Mouse (Mus musculus): ENCODE results near the gene Sez6l2. TPM values are rescaled to one million over a fixed set of nuclear protein-coding genes. Genes with fewer than 3 reads are reported as not detected.

The Sez6l2 gene
- total RNA-seq, 2 experiments from 2014 or later: 18.6 to 21.2 TPM

DNA sequence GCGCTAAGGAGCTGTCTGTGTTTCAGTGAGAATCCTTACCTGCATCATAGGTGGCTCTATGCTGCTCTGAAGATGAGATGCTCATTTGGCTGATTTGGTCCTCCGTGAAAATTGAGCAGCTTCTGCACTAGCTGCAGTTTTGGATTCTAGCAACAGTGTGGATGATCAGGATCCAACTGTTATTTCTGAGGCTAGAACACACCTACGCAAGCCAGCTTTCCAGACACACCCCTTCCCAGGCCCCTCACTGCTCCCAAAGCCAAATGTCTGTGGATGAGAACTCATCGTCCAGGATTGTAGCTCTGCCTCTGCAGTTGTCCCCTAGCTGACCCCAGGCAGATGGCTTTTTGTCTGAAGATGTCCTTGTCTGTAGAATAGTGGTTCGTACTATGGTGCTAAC is 10.7 kb downstream of the Sez6l2 start:
- DNase-seq: no peak

DNA sequence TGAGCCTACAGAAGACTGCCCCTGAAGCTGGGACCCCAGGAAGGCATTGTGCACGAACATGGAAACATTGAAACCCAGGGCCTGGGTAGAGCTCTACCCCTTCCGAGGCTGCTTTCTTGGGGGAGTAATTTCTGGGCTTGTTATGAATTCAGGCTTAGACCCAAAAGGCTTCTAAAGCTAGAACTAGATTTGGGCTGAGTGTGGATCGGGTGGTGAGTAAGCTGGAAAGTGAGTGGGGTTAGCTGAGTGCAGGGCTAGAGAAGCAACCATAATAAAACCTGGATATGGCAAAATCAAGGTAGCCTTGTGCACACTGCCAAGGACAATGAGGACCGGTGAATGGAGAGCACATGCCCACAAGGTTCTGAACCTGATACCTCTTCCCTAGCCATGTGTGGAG is 11.6 kb downstream of the Sez6l2 start:
- DNase-seq: no peak

DNA sequence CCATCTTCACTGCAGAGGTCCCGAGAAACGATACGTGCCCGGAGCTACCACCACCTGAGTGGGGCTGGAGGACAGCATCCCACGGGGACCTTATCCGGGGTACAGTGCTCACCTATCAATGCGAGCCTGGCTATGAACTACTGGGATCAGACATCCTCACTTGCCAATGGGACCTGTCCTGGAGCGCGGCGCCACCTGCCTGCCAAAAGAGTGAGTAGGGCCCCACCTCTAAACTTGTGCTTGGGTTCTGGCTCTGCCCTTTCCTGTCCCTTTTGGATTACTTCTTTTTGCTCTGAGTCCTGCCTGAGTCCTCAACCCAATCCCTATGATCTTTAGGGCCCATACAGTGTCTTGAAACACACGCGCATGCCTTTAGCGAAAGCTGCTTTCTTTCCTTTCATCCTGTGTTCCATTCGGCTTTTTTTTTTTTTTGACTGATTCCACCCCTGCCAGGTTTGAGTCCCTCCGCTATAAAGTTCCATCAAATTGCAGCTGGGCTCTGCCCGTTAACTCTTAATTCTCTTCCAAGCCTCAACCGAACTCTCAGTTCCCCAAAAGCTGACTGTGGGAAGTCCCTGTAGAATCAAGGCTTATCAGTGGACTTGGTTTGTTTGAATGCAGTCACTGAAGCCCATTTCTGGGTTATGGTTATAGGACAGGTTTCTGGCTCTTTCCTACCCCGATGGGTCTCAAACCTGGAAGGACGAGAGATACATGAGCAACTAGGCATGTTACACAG is 13.4 kb downstream of the Sez6l2 start:
- peak; percentile 52 for DNase-seq

DNA sequence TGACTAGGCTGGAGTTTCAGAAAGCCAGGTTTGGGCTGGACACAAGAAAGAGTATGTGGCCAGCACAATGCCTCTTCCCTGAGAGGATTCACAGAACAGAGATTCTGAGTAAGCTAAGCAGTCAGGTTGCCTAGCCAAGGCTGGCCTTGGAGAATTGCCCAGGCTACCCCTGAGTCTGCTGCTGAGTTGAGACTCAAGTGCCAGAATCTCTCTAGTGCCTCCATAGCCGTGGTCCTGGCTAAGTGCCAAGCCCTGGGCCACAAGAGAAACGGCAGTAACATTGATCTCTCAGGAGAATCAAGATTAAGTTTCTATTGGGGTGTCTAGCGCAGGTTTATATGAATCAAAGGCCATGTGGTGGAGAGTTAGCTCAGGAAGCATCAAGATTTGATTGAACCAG is 15.2 kb downstream of the Sez6l2 start:
- DNase-seq: no peak

DNA sequence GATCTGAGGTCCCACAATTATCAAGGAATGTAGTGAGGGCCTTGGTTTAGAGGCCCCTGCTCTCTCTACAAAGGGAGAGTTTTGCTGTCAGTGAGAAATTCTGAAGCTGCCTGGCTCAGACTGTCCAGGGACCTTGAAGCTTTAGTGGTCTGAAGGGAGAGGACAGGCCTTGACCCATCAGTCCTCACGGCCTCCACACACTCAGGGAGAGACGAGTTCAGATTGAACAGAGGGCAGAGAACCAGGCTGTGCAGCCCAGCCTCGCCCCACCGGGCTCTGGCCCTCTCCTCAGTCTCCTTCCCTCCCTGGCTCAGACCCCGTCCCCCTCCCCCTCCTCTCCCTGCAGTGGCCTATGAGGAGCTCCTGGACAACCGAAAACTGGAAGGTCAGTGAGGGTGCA is 17.0 kb downstream of the Sez6l2 start:
- no peak for DNase-seq

DNA sequence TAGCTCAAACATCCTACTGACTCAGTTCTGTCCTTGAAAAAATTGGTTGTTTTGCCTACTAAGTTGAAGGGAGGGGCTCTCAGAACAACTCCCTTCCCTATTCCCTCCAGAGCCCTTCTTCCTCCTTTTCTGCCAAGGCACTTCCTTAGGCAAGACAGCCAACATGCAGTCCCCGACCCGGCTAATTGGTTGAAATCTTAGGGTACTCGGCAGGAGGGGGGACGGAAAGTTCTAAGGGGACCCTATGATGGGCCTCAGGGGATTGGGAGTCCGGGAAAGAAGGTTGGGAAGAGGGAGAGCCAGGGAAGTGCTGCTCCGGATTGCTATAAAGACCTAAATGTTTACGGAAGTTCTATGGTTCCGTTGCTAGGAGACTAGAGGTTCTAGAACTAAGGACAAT is 25.1 kb downstream of the Sez6l2 start:
- DNase-seq: peak; percentile 19

DNA sequence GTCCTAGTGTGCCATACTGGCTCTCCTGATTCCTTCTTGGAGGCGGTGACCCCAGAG is 25.4 kb downstream of the Sez6l2 start, which contains the start of gene Cdipt:
Cdipt (plus strand) TSS at position 22 of the 57 bp plus-strand sequence.
- DNase-seq: no peak

DNA sequence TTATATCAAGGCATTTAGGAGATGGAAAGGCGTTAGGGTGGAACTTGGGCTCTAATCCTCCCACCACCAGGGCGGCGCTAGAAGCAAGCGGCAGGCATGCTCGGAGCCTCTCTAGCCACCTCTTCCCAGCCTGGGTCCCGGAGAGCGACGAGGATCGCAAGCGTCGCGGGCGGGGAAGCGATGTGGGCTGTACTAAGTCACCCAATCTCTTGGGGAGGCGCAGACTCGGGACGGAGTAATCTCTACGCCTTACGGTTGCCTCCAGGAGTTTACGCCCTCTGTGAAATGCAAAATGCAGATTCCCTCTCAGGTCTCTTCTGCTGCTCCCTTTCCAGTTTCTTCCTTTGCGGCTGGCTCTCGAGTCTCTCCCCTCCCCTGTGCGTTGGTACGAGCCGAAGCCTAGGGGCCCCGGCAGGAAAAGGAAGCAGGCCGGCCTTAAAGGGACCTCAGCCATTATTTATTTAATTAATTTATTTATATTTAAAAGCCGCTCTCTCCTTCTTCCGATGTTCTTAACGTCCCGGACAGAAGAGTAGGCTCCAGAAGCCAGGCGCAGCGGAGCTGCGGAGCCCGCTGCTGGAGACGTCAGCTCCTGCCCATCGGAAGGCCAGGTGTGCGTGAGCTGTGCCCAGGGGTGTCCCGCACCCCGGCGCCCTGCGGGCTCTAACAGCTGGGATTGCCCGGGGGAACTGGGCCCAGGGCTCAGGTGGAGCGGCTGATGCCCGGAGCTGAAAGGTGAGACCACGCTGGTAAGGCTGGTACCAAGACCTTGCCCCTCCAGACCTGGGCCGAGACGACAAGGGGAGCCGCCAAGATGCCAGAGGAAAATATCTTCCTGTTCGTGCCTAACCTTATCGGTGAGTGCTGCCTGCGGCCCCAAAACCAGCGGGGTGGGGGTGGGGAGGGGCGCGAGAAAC is 25.8 kb downstream of the Sez6l2 start, which contains the start of gene Cdiptos:
Cdiptos (minus strand) TSS at position 149 of the 917 bp plus-strand sequence.
- DNase-seq: peak; percentile 98

DNA sequence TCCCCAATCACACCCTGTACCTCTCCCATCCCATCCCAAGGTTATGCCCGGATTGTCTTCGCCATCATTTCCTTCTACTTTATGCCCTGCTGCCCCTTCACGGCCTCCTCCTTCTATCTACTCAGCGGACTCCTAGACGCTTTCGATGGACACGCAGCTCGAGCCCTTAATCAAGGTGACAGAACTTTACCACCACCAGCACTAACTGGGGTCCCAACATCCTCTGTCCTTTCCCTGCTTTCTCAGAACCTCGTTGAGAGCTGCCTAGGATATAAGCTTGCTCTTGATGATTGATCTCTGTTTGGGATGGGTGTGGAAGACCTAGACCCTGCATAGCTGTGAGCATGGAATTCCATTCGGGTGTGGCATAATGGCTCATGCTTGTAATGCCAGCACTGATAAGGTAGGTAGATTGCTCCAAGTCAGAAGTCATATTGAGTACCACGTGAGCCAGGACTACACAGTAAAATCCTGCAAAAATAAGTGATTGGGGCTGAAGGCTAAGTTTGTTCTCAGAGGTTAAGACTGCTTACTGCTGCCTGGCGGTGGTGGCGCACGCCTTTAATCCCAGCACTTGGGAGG is 26.6 kb downstream of the Sez6l2 start:
- DNase-seq: no peak

DNA sequence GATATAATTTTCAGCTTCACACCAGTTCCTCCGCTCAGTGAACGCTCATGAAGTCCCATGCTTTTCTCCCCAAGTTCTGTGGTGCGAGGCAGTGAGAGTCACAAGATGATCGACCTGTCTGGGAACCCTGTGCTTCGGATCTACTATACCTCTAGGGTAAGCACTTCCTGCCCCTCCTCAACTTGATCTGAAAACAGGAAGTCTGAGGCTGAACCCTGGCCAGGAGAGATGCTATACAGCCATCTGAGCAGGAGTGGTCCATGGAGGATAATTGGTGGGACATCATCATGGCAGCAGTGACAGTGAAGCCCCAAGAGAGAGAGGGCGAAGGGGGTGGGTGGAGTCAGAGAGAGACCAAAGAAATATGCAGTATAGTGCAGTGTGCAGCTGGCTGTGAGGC is 28.5 kb downstream of the Sez6l2 start:
- no peak for DNase-seq

DNA sequence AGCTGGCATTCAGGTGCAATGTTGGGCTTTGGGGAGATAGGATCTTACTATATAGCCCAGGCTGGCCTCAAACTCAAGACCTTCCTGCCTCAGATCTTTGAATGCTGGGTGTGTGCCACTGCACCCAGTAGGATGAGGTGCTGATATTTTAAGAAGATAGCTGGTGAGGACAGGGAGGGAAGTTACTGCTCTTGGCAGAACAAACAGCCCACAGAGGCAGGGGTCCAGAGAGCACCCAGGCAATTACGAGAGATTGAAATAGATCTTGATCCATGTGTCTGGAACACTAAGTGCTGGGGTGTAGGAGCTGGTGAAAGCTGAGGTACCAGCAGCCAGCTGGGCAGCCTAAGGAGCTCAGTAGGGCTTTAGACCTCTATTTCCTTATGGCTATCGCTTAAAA is 31.2 kb downstream of the Sez6l2 start:
- DNase-seq: no peak

DNA sequence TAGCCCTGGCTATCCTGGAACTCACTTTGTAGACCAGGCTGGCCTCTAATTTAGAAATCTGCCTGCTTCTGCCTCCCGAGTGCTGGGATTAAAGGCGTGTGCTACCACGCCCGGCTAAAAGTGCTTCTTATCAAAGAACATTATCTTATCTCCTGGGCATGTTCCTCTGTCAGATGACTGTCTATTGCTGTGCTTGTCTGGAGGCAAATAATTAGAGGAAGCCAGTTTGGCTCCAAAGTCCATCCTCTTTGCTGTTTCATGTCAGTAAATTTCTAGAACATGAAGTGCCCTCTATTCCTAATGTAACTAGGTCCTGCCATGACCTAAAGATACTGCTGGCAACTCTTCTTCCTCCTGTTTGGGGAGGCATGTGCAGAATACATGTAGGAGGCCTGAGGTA is 31.7 kb downstream of the Sez6l2 start:
- DNase-seq: no peak

DNA sequence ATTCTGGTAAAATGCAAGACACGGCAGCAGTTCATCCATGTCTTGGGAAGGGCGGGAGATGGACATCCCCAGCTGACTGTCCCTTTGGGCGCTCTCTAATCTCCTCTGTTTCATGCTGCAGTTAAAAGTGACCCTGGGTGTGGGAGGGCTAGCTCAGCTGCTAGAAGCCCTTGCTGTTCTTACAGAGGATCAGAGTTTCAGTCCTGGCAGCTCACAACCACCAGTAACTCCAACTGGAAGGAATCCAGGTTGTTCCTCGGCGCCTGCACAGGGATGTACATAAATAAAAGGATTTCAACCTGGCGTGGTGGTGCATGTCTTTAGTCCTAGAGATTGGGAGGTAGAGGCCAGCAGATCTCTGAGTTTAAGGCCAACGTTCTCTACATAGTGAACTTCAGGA is 32.8 kb downstream of the Sez6l2 start:
- DNase-seq: no peak

DNA sequence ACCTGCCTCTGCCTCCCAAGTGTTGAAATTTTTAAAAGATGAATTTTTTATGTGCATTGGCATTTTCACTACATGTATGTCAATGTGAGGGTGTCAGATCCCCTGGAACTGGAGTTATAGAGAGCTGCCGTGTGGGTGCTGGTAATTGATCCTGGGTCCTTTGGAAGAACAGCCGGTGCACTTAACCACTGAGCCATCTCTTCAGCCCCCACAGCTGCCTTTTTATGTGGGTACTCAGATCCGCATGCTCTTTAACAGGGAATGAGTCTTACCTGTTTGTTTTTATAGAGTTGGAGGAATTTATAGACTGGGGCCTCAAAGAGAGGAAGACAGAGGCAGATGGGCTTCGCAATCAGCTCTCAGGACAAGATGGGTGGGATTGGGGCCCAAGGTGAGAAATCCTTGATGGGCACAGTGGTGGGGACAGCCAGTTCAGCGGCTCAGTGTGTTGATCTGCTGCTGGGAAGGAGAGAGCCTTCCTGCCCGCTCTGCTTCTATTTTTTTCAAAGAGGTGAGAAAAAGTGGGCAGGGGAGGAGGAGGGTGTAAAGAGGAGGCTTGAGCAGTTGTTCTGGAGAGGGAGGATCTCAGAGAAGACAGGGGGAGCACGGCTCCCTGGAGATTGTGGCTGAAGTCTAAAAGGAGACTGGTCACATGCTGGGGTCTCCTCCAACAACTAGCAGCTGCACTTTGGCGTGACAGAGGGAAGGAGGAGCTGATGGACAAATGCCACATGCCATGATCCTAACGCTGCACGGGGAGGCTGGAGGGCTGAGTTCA is 34.5 kb downstream of the Sez6l2 start:
- no peak for DNase-seq

DNA sequence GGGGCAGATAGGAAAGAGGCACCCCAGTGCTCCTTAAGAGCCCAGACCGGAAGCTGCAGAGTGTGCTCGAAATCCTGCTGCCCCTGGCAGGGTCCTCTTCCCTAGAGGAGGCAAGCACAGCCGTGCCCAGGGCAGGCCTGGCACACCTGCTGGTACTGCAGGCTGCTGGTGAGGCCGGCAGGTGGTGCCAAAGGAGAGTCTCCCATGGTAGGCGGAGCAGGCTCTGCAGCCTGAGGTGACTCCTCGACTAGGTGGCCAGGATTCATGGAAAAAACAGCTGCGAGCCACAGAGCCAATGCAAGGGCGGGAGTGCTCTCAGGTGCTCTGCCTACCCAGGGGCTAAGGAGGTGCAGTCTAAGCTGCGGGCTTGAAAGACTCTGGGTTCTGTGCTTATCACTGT is 36.0 kb downstream of the Sez6l2 start:
- peak; percentile 64 for DNase-seq

DNA sequence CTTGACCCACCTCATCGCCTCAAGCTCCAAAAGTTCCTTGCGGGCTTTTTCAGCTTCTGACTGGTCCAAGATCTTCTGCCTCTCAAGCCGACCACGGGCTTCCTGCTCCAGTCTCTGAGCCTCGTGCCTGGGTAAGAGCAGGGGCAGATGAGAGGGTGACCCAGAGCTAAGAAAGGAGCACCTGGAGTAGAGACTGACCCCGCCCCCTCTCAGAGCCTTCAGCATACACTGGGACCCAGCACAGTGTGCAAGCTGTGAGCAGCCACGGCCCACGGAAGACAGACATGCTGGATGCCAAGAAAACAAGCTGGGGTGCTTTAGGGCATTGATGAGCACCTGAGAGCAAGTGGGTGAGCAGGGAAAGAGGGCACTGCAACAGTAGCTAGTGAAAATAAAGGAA is 38.5 kb downstream of the Sez6l2 start:
- DNase-seq: no peak

DNA sequence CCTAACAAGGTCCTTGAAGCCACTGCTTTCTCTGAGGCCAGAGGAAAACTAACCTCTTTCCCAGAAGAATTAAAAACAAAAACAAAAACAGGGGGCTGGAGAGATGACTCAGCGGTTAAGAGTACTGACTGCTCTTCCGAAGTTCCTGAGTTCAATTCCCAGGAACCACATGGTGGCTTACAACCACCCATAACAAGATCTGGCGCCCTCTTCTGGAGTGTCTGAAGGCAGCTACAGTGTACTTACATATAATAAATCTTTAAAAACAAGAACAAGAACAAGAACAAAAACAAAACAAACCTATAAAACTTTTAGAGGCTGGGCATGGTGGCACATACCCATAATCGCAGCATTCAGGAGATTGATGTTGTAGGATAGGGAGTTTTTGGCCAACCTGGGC is 46.1 kb downstream of the Sez6l2 start:
- DNase-seq: no peak

DNA sequence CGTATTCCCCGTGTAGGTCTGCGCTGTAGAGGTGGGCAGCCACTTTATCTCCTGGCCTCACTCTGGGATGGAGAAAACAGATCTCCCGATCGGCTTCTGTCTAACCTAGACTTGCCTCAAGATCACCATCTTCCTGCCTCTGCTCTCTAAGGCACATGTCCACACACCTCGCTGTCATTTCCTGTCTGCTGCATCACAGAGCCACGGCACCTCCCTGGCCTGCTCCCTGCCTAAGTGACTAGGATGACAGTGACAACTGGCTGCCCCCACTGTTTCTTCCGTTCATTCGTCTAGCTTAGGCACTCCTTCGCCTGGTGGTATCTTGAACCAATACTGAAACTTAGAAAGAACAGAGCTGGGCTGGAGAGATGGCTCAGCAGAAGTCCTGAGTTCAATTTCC is 49.2 kb downstream of the Sez6l2 start:
- DNase-seq: no peak

DNA sequence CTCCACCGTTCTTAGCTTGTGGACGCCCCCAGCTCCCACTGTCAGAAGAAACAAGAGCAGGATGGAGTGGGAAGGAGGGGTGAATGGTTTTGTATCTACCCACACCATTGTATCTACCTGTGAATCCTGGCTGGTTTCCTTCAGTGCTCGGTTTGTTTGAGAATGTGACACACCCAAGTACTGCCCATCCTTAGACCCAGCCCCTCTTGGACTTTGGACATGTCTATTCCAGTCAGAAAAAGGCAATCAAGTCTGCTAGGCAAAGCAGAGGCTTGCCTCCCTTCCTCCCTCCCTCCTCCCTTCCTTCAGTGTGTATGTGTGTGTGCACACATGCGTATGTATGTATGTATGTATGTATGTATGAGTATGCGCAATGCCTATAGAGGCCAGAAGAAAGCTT is 53.3 kb downstream of the Sez6l2 start:
- no peak for DNase-seq

DNA sequence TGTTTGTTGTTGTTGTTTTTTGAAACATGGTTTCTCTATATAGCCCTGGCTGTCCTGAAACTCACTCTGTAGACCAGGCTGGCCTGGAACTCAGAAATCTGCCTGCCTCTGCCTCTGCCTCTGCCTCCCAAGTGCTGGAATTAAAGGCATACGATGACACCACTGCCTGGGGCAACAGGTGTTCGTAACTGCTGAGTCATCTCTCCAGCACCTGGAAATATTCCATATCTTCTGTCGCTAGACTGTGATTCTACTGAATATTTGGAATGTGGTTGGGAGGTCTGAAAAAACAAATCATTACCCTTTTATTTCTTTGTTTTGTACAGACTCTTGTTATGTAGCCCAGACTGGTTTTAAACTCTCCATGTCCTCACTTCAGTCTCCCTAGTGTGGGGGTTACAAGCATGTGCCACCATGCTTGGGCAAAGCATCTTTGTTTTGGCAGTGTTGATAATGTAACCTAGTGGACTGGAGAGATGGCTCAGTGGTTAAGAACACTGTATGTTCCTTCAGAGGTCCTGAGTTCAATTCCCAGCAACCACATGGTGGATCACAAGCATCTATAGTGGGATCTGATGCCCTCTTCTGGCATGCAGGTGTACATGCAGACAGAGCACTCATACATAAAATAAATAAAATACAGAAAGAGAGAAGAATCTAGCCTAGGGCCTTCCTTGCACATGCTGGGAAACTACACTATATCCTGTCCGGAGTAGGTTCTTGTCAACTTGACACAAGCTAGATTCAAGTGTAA is 53.9 kb downstream of the Sez6l2 start:
- no peak for DNase-seq

DNA sequence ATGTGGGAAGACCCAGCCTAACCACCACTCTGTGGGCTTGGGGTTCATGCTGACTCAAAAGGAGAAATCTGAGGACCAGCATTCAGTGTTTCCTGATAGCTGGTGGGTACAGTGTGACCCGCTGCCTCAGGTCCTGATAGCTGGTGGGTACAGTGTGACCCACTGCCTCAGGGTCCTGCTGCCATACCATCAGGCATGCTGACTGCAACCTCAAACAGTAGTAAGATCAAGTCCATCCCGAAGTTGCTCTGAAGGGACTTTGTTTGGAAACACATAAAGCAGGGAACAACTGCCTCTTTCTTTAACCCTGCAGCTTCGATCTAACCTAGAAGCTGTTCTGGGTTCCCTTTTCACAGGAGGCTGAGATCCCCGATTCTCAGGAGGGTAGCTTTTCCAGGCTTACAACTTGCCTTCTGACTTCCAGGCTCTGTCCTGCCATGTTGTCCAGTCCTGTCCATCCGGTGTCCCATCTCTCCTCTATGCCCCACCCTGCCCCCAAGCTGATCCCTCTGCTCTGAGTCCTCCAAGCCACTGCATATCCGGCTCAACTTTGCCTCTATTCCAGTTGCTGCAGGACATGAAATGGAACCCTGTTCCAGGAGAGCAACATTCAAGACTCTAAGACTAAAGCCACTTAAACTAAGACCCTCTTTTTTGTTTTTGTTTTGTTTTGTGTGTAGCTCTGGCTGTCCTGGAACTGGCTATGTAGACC is 57.1 kb downstream of the Sez6l2 start:
- no peak for DNase-seq
